Mouse (Mus musculus): ENCODE measurements around the gene Dcaf15. TPM values are rescaled to one million over a fixed set of nuclear protein-coding genes. Genes with fewer than 3 reads are reported as not detected.

Gene Dcaf15
- total and polyA plus RNA-seq, 3 experiments = 34.4 to 56.1 TPM; not detected in 1

- H3K27me3 ChIP-seq (ENCODE audit: control insufficient read depth in 1 of 2, insufficient read depth in 2 of 2, low read length in 2 of 2) = no peaks in the 10 kb centered on the region
- DNase-seq (ENCODE audit: low read depth, low spot score) = no peak
- H3K9me3 ChIP-seq (replicated peaks; ENCODE audit: insufficient read depth, low read length) = no peaks in the 10 kb centered on the region
- no peak for TF ChIP-seq ELF1 (IDR thresholded peaks at IDR 0.05; ENCODE audit: low read depth, low read length)
- no peak for TF ChIP-seq GABPA (IDR thresholded peaks at IDR 0.05; ENCODE audit: low read depth, low read length)
- TF ChIP-seq KAT2A (conservative IDR thresholded peaks at IDR 0.05; ENCODE audit: low read depth, low read length) = no peak
- TF ChIP-seq EP300 (IDR thresholded peaks at IDR 0.05; ENCODE audit: low read depth in 1 of 2, low read length in 2 of 2) = no peak
- TF ChIP-seq TCF12 (IDR thresholded peaks at IDR 0.05; ENCODE audit: low read depth, low read length) = no peak
- TF ChIP-seq NRF1 (IDR thresholded peaks at IDR 0.05; ENCODE audit: insufficient read depth, low read depth, low read length, poor library complexity, severe bottlenecking) = no peak
- no peak for TF ChIP-seq JUND (IDR thresholded peaks at IDR 0.05; ENCODE audit: low read depth, low read length)
- no peak for TF ChIP-seq ETS1 (IDR thresholded peaks at IDR 0.05; ENCODE audit: low read depth, low read length)
- TF ChIP-seq MAX (IDR thresholded peaks at IDR 0.05; ENCODE audit: low read length) = no peak
- TF ChIP-seq USF2 (IDR thresholded peaks at IDR 0.05; ENCODE audit: borderline replicate concordance in 1 of 2, insufficient read depth in 1 of 2, low read depth in 1 of 2, low read length in 2 of 2) = no peak
- TF ChIP-seq MEF2A (IDR thresholded peaks at IDR 0.05; ENCODE audit: extremely low read depth, insufficient replicate concordance, low read depth, low read length, poor library complexity, severe bottlenecking) = no peak
- no peak for TF ChIP-seq MAZ (IDR thresholded peaks at IDR 0.05; ENCODE audit: low read depth, low read length)
- no peak for TF ChIP-seq ZMIZ1 (IDR thresholded peaks at IDR 0.05; ENCODE audit: low read depth, low read length)
- TF ChIP-seq ZC3H11A (IDR thresholded peaks at IDR 0.05; ENCODE audit: low read depth, low read length) = no peak
- no peak for TF ChIP-seq MYC (IDR thresholded peaks at IDR 0.05; ENCODE audit: low read depth, low read length)
- TF ChIP-seq USF1 (IDR thresholded peaks at IDR 0.05; ENCODE audit: low read depth, low read length) = no peak
- H3K4me1 ChIP-seq (ENCODE audit: control insufficient read depth in 1 of 2, insufficient read depth in 2 of 2, low read length in 2 of 2) = peaks cover 0 to 4% of the 10 kb centered on the region in 2 experiments; a peak in 1 of 4 replicates
- no peaks in the 10 kb centered on the region for H3K79me2 ChIP-seq (ENCODE audit: control insufficient read depth, insufficient read depth, low read length, poor library complexity)
- H3K4me3 ChIP-seq (ENCODE audit: control insufficient read depth in 1 of 2, insufficient read depth in 1 of 2, low read depth in 2 of 2, low read length in 2 of 2) = no peak overlapping the region
- no peak overlapping the region for H3K9ac ChIP-seq (ENCODE audit: control insufficient read depth, low read depth, low read length, poor library complexity, severe bottlenecking)
- H3K27ac ChIP-seq (ENCODE audit: control insufficient read depth, low read depth, low read length) = no peak overlapping the region
- H3K36me3 ChIP-seq (ENCODE audit: control insufficient read depth in 1 of 2, insufficient read depth in 2 of 2, low read length in 2 of 2) = peaks cover 0 to 2% of the 10 kb centered on the region in 2 experiments; a peak in 2 of 4 replicates
Observed at GRCm38 (mm10) chr8:84140838-84141237, 36.3 kb upstream of the Dcaf15 start.

GRCm38 (mm10) chr8:84137848-84138247, 33.3 kb upstream of the Dcaf15 start:
- TF ChIP-seq USF2 (IDR thresholded peaks at IDR 0.05; ENCODE audit: borderline replicate concordance in 1 of 2, insufficient read depth in 1 of 2, low read depth in 1 of 2, low read length in 2 of 2) = peak in 1 of 2 experiments; percentile 56; a peak in 1 of 4 replicates
- TF ChIP-seq USF1 (IDR thresholded peaks at IDR 0.05; ENCODE audit: low read depth, low read length) = peak; percentile 90
- peak; percentile 87 for TF ChIP-seq HCFC1 (IDR thresholded peaks at IDR 0.05; ENCODE audit: low read depth, low read length)
- TF ChIP-seq RAD21 (IDR thresholded peaks at IDR 0.05; ENCODE audit: low read depth, low read length) = no peak
- TF ChIP-seq EP300 (IDR thresholded peaks at IDR 0.05; ENCODE audit: low read depth in 1 of 2, low read length in 2 of 2) = no peak
- no peak overlapping the region for H3K27ac ChIP-seq (ENCODE audit: control insufficient read depth, low read depth, low read length)
- DNase-seq (ENCODE audit: low read depth, low spot score) = peak; percentile 25
- H3K4me3 ChIP-seq (ENCODE audit: control insufficient read depth in 1 of 2, insufficient read depth in 1 of 2, low read depth in 2 of 2, low read length in 2 of 2) = no peak overlapping the region
- no peaks in the 10 kb centered on the region for H3K4me1 ChIP-seq (ENCODE audit: control insufficient read depth in 1 of 2, insufficient read depth in 2 of 2, low read length in 2 of 2)
- no peak overlapping the region for H3K9ac ChIP-seq (ENCODE audit: control insufficient read depth, low read depth, low read length, poor library complexity, severe bottlenecking)
- no peaks in the 10 kb centered on the region for H3K79me2 ChIP-seq (ENCODE audit: control insufficient read depth, insufficient read depth, low read length, poor library complexity)
- H3K36me3 ChIP-seq (ENCODE audit: control insufficient read depth in 1 of 2, insufficient read depth in 2 of 2, low read length in 2 of 2) = peaks cover 0 to 2% of the 10 kb centered on the region in 2 experiments; a peak in 1 of 4 replicates
- no peaks in the 10 kb centered on the region for H3K9me3 ChIP-seq (replicated peaks; ENCODE audit: insufficient read depth, low read length)
- H3K27me3 ChIP-seq (ENCODE audit: control insufficient read depth in 1 of 2, insufficient read depth in 2 of 2, low read length in 2 of 2) = no peaks in the 10 kb centered on the region

Data from MEL (cell line).